Mouse (Mus musculus) neural tube, embryonic 13.5 days (tissue): ENCODE measurements at regions not wholly inside any gene's neighbourhood (a gene's known extent, or its start where the extent isn't known, plus 50 kb on each side); places are given as distances from the start of the nearest gene placed in this dataset.

ENCODE experiments used
- ATAC-seq: fragments of 200-750 bp; cut with Nextera tagmentation; 2 replicates; pipeline ENCODE4 v1.8.0; 2017; ENCODE audit warnings: low read depth, mild to moderate bottlenecking, moderate TSS enrichment, moderate library complexity
- H3K27ac ChIP-seq: fragments of 300-500 bp; sonication (generic); replicated peaks from 2 replicates; pipeline ENCODE4 v1.5.1; 2015; ENCODE audit warnings: moderate library complexity, mild to moderate bottlenecking, inconsistent platforms
- H3K27me3 ChIP-seq: fragments of 300-500 bp; sonication (generic); 2 replicates; pipeline ENCODE4 v1.6.1; 2015; ENCODE audit warnings: mild to moderate bottlenecking, inconsistent platforms
- H3K36me3 ChIP-seq: fragments of 300-500 bp; sonication (generic); 2 replicates; pipeline ENCODE4 v1.6.1; 2015; ENCODE audit warnings: mild to moderate bottlenecking, inconsistent platforms
- H3K4me1 ChIP-seq: fragments of 300-500 bp; sonication (generic); replicated peaks from 2 replicates; pipeline ENCODE4 v1.6.1; 2015; ENCODE audit warnings: inconsistent platforms
- H3K4me2 ChIP-seq: fragments of 300-500 bp; sonication (generic); 2 replicates; pipeline ENCODE4 v1.6.1; 2015; ENCODE audit warnings: inconsistent platforms, mild to moderate bottlenecking, moderate library complexity
- H3K4me3 ChIP-seq: fragments of 300-500 bp; sonication (generic); 2 replicates; pipeline ENCODE4 v1.5.1; 2015; ENCODE audit warnings: mild to moderate bottlenecking, inconsistent platforms
- H3K9ac ChIP-seq: fragments of 300-500 bp; sonication (generic); 2 replicates; pipeline ENCODE4 v1.6.1; 2015; ENCODE audit warnings: moderate library complexity, mild to moderate bottlenecking, inconsistent platforms
- H3K9me3 ChIP-seq: fragments of 300-500 bp; sonication (generic); 2 replicates; pipeline ENCODE4 v1.6.1; 2016; ENCODE audit warnings: inconsistent platforms
- WGBS: fragments of 180-500 bp; shearing (Covaris S2); methylation state at CpG from one replicate; pipeline ENCODE4 v1.1.7; 2015; 5-methylcytosine and 5-hydroxymethylcytosine counted together

- Histone ChIP-seq H3K9me3 (no peaks in the 10 kb centered on the region), H3K4me3 (no peak overlapping the region), H3K27me3 (no peaks in the 10 kb centered on the region), H3K4me2 (no peak overlapping the region), H3K4me1 (peaks cover 4% of the 10 kb centered on the region; the same call in 1 of the 2 replicates), H3K27ac (no peak overlapping the region), H3K9ac (no peak overlapping the region), H3K36me3 (no peaks in the 10 kb centered on the region)
- no peak for ATAC-seq
- 34% methylated on average over 5 of the region's 5 CpGs for WGBS
These were observed 141.9 kb upstream of the Lrig1 start for GRCm38 (mm10) chr6:94841881-94842280.

DNA sequence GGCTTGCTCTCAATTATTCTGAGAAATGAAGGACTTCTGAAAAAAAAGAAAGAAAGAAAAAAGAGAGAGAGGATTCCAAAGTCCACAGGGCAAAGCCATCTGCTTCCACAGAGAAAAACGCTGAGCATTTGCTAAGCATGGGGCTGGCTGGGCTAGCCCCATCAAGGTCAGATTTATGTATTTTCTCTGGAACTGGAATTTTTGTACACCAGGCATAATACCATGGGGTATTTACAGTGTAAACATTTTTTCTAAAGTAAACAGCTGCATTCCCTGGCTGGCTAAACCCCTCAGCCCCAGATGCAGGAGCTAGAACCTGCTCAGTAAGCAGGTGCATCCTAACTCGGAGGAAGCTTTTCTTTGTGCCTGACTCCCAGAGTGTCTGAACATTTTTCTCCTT lies 135.8 kb upstream of the Lrig1 start:
- Histone ChIP-seq H3K27ac (0 out of 2 replicates have a peak overlapping the region, but pooled peaks have one; percentile 18), H3K27me3 (no peaks in the 10 kb centered on the region), H3K9me3 (no peaks in the 10 kb centered on the region), H3K4me1 (peaks cover 22% of the 10 kb centered on the region), H3K36me3 (no peaks in the 10 kb centered on the region), H3K4me2 (no peak overlapping the region), H3K9ac (no peak overlapping the region), H3K4me3 (no peak overlapping the region)
- 15% methylated on average over 2 of the region's 2 CpGs for WGBS
- ATAC-seq = no peak

DNA sequence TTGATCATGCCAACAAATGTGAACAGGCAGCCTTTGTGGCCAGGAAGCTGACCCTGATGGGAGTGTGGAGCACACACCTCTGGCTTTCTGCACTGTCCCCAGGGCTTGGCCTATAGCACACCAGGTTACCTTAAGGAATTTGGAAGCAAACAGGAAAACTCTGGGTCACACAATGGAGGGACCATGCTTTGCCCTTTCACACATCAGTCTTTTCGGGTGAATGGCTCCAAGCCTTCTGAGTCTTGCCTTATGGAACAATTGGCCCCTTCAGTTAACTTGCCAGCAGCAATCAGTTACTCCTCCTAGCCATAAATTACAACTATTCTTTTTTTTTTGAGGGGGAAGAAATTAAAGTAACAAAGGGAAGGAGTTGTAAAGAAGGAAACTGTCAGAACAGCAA lies 134.6 kb upstream of the Lrig1 start:
- ATAC-seq = no peak
- H3K27ac ChIP-seq = no peak overlapping the region
- H3K9ac ChIP-seq = no peak overlapping the region
- H3K36me3 ChIP-seq = no peaks in the 10 kb centered on the region
- no peaks in the 10 kb centered on the region for H3K27me3 ChIP-seq
- no peak overlapping the region for H3K4me3 ChIP-seq
- H3K9me3 ChIP-seq = no peaks in the 10 kb centered on the region
- H3K4me1 ChIP-seq = peaks cover 21% of the 10 kb centered on the region
- H3K4me2 ChIP-seq = no peak overlapping the region
- WGBS = 11% methylated on average over 1 of the region's 1 CpGs

DNA sequence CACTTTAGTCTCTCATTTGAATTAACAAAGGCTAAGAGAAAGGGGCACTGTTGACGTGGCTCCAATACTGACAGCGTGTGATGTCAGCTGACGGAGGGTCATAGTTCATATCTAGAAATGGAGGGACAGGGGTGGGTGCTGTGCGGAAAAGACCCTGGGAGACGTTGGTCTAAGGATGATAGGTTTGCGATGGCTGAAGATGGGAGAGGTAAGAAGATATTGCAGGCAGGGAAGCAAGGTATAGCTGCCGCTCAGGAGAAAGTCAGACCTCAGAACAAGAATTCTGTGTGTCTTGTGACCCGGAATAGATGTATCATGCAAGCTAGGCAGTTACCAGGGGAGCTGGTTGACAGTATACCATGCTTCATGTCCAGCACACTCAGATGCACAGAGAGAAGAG lies 130.8 kb upstream of the Lrig1 start:
- H3K4me1 ChIP-seq = peaks cover 10% of the 10 kb centered on the region
- no peak overlapping the region for H3K9ac ChIP-seq
- H3K4me2 ChIP-seq = no peak overlapping the region
- no peaks in the 10 kb centered on the region for H3K36me3 ChIP-seq
- ATAC-seq = no peak
- no peak overlapping the region for H3K4me3 ChIP-seq
- no peaks in the 10 kb centered on the region for H3K9me3 ChIP-seq
- 78% methylated on average over 8 of the region's 8 CpGs for WGBS
- H3K27me3 ChIP-seq = no peaks in the 10 kb centered on the region
- no peak overlapping the region for H3K27ac ChIP-seq

- Histone ChIP-seq H3K9me3 (no peaks in the 10 kb centered on the region), H3K4me2 (no peak overlapping the region), H3K27ac (no peak overlapping the region), H3K36me3 (no peaks in the 10 kb centered on the region), H3K4me3 (no peak overlapping the region), H3K9ac (no peak overlapping the region), H3K27me3 (no peaks in the 10 kb centered on the region), H3K4me1 (no peaks in the 10 kb centered on the region)
- ATAC-seq = no peak
- WGBS = 84% methylated on average over 5 of the region's 5 CpGs
These were observed 129.3 kb upstream of the Lrig1 start for GRCm38 (mm10) chr6:94829246-94829645.

DNA sequence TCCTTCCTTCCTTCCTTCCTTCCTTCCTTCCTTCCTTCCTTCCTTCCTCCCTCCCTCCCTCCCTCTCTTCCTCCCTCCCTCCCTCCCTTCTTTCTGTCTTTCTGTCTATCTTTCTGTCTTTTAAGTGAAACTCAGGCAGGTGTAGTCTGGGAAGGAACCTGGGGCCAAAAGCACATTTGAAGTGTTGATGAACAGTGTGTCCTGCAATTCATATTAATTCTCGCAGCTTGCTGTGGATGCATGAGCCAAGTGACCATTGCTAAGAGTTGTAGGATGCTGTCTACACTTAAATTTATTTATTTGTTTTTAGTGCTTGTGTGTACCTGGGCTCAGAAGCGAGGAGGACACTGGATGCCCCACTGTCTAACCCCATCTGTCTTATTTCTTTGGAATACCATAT lies 126.7 kb upstream of the Lrig1 start:
- no peaks in the 10 kb centered on the region for H3K9me3 ChIP-seq
- no peak overlapping the region for H3K4me2 ChIP-seq
- no peaks in the 10 kb centered on the region for H3K4me1 ChIP-seq
- H3K9ac ChIP-seq = no peak overlapping the region
- no peak overlapping the region for H3K4me3 ChIP-seq
- no peaks in the 10 kb centered on the region for H3K36me3 ChIP-seq
- H3K27ac ChIP-seq = no peak overlapping the region
- no peak for ATAC-seq
- no peaks in the 10 kb centered on the region for H3K27me3 ChIP-seq
- WGBS = 81% methylated on average over 2 of the region's 2 CpGs

DNA sequence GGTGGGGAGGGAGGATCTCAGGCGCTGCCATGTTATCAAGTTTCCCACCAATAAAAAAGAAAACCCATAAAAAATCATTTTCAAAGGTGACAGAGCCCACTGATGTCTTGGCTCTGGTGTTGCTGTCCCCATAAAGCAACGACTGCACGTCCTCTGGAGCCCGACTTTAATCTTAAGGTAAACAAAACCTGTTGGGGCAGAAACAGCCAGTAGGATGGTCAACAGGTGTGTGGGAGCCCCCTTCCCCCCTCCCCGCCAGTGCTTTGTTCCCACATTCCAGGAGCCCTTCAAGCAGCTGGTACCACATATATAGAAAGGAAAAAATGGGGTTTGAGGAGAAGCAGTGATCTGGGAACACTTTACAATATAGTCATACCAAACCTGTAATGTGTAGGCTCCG lies 118.3 kb upstream of the Lrig1 start:
- no peak overlapping the region for H3K4me2 ChIP-seq
- H3K4me3 ChIP-seq = no peak overlapping the region
- ATAC-seq = no peak
- no peaks in the 10 kb centered on the region for H3K9me3 ChIP-seq
- H3K4me1 ChIP-seq = peaks cover 18% of the 10 kb centered on the region
- no peak overlapping the region for H3K27ac ChIP-seq
- H3K9ac ChIP-seq = no peak overlapping the region
- 59% methylated on average over 6 of the region's 6 CpGs for WGBS
- no peaks in the 10 kb centered on the region for H3K36me3 ChIP-seq
- no peaks in the 10 kb centered on the region for H3K27me3 ChIP-seq

DNA sequence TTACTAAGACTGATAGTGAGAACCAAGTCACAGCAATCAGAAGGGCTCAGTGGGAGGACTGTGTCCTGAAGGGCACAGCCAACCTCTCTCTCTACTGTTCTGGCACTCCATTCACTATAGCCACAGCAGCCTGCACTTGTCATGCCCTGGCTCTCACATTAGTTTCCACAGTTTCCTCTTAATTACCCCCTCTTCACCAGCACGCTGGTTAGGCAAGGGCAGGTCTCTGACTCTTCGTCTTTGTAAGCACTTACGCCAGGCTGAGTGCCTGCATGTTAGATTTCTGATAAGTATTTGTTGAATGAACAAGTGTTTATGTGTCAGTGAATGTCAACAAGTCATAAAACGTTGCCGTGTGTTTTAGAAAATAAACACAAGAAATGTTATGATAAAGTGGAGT lies 116.2 kb upstream of the Lrig1 start:
- Histone ChIP-seq H3K4me1 (peaks cover 26% of the 10 kb centered on the region), H3K4me2 (no peak overlapping the region), H3K9me3 (no peaks in the 10 kb centered on the region), H3K36me3 (no peaks in the 10 kb centered on the region), H3K4me3 (no peak overlapping the region), H3K27ac (no peak overlapping the region), H3K27me3 (no peaks in the 10 kb centered on the region), H3K9ac (no peak overlapping the region)
- no peak for ATAC-seq
- 53% methylated on average over 5 of the region's 5 CpGs for WGBS

DNA sequence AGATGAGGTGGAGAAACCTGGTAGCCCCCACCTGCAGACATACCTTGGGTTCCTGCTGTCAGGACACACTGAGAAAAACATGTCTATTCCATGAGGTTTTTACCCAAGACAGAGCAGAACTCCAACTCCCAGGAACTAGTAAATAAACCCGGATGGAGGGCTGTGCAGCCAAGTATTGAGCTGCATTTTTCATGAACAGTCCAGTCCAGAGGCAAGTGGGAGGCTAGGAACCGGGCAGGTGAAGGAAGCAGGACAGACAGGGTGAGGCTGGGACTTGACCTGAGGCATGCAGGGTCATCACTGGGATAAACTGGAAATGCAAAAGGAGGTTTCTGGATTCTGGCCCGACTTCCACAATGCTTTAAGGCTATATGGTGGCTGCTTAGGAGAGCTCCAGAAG lies 114.8 kb upstream of the Lrig1 start:
- H3K9me3 ChIP-seq = no peaks in the 10 kb centered on the region
- no peaks in the 10 kb centered on the region for H3K36me3 ChIP-seq
- no peaks in the 10 kb centered on the region for H3K27me3 ChIP-seq
- H3K27ac ChIP-seq = no peak overlapping the region
- H3K4me1 ChIP-seq = peaks cover 26% of the 10 kb centered on the region
- 28% methylated on average over 3 of the region's 3 CpGs for WGBS
- no peak overlapping the region for H3K4me3 ChIP-seq
- H3K9ac ChIP-seq = no peak overlapping the region
- ATAC-seq = no peak
- no peak overlapping the region for H3K4me2 ChIP-seq

DNA sequence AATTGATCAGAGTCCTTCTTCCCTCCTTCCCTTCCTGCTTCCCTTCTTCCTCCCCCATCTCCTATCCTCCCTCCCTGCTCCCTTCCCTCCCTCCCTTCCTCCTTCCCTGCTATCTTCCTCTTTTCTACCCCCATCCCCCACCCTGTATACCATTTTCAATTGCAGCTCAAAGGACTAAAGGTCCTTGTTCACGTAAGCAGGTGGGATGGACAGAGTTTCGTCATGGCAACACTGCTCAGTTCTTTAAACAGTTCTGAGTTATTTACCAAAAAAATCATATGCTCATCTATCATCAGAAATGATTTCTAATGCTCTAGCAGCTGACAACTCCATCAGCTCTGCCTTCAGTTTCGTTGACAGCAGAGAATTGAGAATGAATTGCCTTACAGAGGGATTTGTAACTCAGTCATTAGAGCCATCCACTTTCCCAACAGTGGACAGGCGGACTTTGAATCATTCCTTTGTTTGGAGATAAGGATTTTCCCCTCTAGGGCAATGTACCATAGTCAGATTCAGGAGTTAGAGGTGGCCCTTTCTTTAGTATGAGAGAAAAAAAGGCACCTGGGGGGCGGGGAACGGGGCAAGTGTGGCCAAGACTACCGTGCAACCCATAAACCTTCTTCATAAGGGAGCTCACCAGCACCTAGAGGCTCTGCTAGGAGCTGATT lies 113.7 kb upstream of the Lrig1 start:
- H3K27ac ChIP-seq = no peak overlapping the region
- WGBS = 46% methylated on average over 7 of the region's 7 CpGs
- H3K27me3 ChIP-seq = no peaks in the 10 kb centered on the region
- peaks cover 26% of the 10 kb centered on the region for H3K4me1 ChIP-seq
- H3K4me2 ChIP-seq = no peak overlapping the region
- H3K4me3 ChIP-seq = no peak overlapping the region
- no peaks in the 10 kb centered on the region for H3K36me3 ChIP-seq
- no peak for ATAC-seq
- no peak overlapping the region for H3K9ac ChIP-seq
- no peaks in the 10 kb centered on the region for H3K9me3 ChIP-seq

- ATAC-seq = no peak
- H3K4me2 ChIP-seq = no peak overlapping the region
- 22% methylated on average over 4 of the region's 4 CpGs for WGBS
- peaks cover 28% of the 10 kb centered on the region for H3K4me1 ChIP-seq
- no peaks in the 10 kb centered on the region for H3K9me3 ChIP-seq
- H3K4me3 ChIP-seq = no peak overlapping the region
- H3K36me3 ChIP-seq = no peaks in the 10 kb centered on the region
- 0 out of 2 replicates have a peak overlapping the region, but pooled peaks have one; percentile 23 for H3K27ac ChIP-seq
- no peaks in the 10 kb centered on the region for H3K27me3 ChIP-seq
- no peak overlapping the region for H3K9ac ChIP-seq
These were observed 111.9 kb upstream of the Lrig1 start for GRCm38 (mm10) chr6:94811846-94812245.

GRCm38 (mm10) chr6:94807216-94807615 lies 107.3 kb upstream of the Lrig1 start:
- H3K4me2 ChIP-seq = no peak overlapping the region
- H3K9ac ChIP-seq = no peak overlapping the region
- 79% methylated on average over 6 of the region's 6 CpGs for WGBS
- no peaks in the 10 kb centered on the region for H3K36me3 ChIP-seq
- ATAC-seq = no peak
- no peaks in the 10 kb centered on the region for H3K9me3 ChIP-seq
- H3K27me3 ChIP-seq = no peaks in the 10 kb centered on the region
- H3K4me1 ChIP-seq = peaks cover 17% of the 10 kb centered on the region; the same call in 1 of the 2 replicates
- no peak overlapping the region for H3K27ac ChIP-seq
- H3K4me3 ChIP-seq = no peak overlapping the region

- Histone ChIP-seq H3K36me3 (no peaks in the 10 kb centered on the region), H3K27me3 (no peaks in the 10 kb centered on the region), H3K9ac (no peak overlapping the region), H3K27ac (0 out of 2 replicates have a peak overlapping the region, but pooled peaks have one; percentile 18), H3K4me2 (no peak overlapping the region), H3K4me1 (peaks cover 12% of the 10 kb centered on the region; the same call in 1 of the 2 replicates), H3K4me3 (no peak overlapping the region), H3K9me3 (no peaks in the 10 kb centered on the region)
- ATAC-seq = no peak
- 71% methylated on average over 12 of the region's 12 CpGs for WGBS
These were observed 106.7 kb upstream of the Lrig1 start for GRCm38 (mm10) chr6:94806481-94807160.
